Mouse (Mus musculus) hindbrain, embryonic 15.5 days (tissue): ENCODE data around the gene Hs2st1. TPM values are rescaled to one million over a fixed set of nuclear protein-coding genes. Genes with fewer than 3 reads are reported as not detected.

Source experiments
- ATAC-seq: fragments of 200-750 bp; cut with Nextera tagmentation; 2 replicates; pipeline ENCODE4 v1.8.0; 2017; ENCODE audit warnings: low read depth, moderate number of reproducible peaks, moderate TSS enrichment; ENCODE audit not compliant: low FRiP score
- H3K27ac ChIP-seq: fragments of 300-500 bp; sonication (generic); replicated peaks from 2 replicates; pipeline ENCODE4 v1.5.1; 2015; ENCODE audit warnings: mild to moderate bottlenecking, inconsistent platforms
- H3K27me3 ChIP-seq: fragments of 300-500 bp; sonication (generic); 2 replicates; pipeline ENCODE4 v1.6.1; 2015; ENCODE audit warnings: control low read depth, inconsistent platforms
- H3K36me3 ChIP-seq: fragments of 300-500 bp; sonication (generic); 2 replicates; pipeline ENCODE4 v1.6.1; 2015; ENCODE audit warnings: control low read depth, inconsistent platforms
- H3K4me1 ChIP-seq: fragments of 300-500 bp; sonication (generic); replicated peaks from 2 replicates; pipeline ENCODE4 v1.6.1; 2015; ENCODE audit warnings: control low read depth, inconsistent platforms
- H3K4me2 ChIP-seq: fragments of 300-500 bp; sonication (generic); 2 replicates; pipeline ENCODE4 v1.6.1; 2015; ENCODE audit warnings: moderate library complexity, mild to moderate bottlenecking, inconsistent platforms
- H3K4me3 ChIP-seq: fragments of 300-500 bp; sonication (generic); 2 replicates; pipeline ENCODE4 v1.5.1; 2015; ENCODE audit warnings: mild to moderate bottlenecking, inconsistent platforms
- H3K9ac ChIP-seq: fragments of 300-500 bp; sonication (generic); 2 replicates; pipeline ENCODE4 v1.6.1; 2015; ENCODE audit warnings: inconsistent platforms
- H3K9me3 ChIP-seq: fragments of 300-500 bp; sonication (generic); 2 replicates; pipeline ENCODE4 v1.6.1; 2016; ENCODE audit warnings: control low read depth, inconsistent platforms
- WGBS: fragments of 180-500 bp; shearing (Covaris S2); methylation state at CpG from one replicate; pipeline ENCODE4 v1.1.7; 2015; 5-methylcytosine and 5-hydroxymethylcytosine counted together
- polyA plus RNA-seq: library from polyadenylated mRNA; unstranded; fragments of >200 nt; fragmentation: Nextera tagmentation; extraction: Ambion mirVana; gene quantifications from 2 replicates; pipeline ENCODE4 v1.2.1, GENCODE M21; 2015

Gene Hs2st1
- polyA plus RNA-seq, 1 experiment from 2014 or later: 14.4 TPM

DNA sequence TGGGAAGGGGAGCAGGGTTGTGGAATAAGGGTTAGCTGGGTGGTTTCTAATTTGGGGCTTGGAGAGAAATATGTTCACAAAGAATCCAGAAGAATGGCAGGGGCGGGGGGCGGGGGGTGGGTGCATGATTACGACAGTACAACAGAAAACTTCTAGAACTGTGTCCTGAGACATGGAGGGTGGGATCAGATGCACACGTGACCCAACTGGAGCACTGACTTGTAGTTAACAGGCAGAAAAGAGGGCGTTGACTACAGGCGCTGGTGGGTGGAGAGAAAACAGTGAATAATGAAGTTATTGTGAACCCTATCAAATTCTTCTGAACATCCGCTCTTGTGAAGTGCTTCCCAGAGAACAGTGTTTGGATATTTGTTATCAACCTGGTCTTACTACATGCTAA is 6.1 kb downstream of the Hs2st1 start:
- H3K27ac ChIP-seq: no peak overlapping the region
- H3K9ac ChIP-seq: no peak overlapping the region
- ATAC-seq: no peak
- no peak overlapping the region for H3K4me2 ChIP-seq
- no peaks in the 10 kb centered on the region for H3K9me3 ChIP-seq
- no peak overlapping the region for H3K4me3 ChIP-seq
- WGBS: 85% methylated on average over 7 of the region's 7 CpGs
- peaks cover 23% of the 10 kb centered on the region for H3K4me1 ChIP-seq
- no peaks in the 10 kb centered on the region for H3K27me3 ChIP-seq
- H3K36me3 ChIP-seq: no peaks in the 10 kb centered on the region

DNA sequence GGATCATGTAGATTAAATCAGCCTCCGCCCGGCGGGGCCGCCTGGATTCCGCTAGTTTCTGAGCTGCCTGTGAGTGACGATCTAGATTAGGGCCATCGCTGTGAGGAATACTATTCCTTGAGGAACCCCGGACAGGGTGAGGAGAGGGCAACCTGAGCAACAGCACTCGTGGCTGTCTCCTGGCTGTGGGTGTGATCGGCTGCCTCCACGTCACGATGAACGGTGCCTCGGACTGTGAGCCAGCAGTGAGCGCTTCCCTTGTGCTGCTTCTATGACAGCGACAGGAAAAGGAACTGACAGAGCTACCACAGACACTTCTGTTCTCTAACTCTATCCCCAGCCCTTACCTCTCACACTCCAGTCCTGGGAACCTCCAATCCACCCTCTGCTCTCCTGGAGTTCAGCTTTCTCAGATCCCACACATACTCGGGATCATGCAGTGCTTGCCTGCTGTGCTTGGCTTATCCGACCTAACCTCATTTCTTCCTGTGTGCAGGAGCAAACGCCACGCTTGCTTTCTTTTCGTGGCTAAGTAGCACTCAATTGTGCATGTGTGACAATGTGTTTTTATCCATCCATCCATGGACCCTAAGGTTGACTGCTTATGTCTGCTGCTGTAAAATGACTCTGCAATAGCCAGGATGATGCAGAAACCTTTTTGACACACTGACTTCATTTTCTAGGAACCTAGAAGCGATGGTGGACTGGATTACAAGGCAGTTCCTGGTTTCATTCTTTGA is 8.3 kb downstream of the Hs2st1 start:
- ATAC-seq: no peak
- no peaks in the 10 kb centered on the region for H3K36me3 ChIP-seq
- no peak overlapping the region for H3K4me2 ChIP-seq
- no peak overlapping the region for H3K9ac ChIP-seq
- H3K27ac ChIP-seq: no peak overlapping the region
- 74% methylated on average over 22 of the region's 22 CpGs for WGBS
- H3K4me1 ChIP-seq: peaks cover 19% of the 10 kb centered on the region
- no peak overlapping the region for H3K4me3 ChIP-seq
- no peaks in the 10 kb centered on the region for H3K27me3 ChIP-seq
- H3K9me3 ChIP-seq: no peaks in the 10 kb centered on the region

DNA sequence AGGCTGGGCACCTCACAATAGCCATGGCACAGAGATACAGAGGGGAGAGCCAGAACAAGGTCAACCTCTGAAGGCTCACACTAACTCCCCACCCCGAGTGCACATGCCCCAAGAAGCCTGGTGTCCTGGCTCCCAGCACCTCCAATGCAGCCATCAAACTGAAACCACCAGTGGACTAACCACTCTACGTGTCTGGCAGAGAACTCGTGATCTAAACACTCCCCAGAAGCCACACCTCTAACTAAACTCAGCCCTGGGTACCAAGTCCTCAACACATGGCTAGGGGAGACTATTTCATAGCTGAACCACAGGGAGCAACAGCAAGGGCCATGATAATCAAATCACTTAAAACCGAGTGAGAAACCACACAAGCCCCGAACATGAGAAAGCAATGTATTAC is 11.7 kb downstream of the Hs2st1 start:
- H3K27ac ChIP-seq: no peak overlapping the region
- no peaks in the 10 kb centered on the region for H3K27me3 ChIP-seq
- no peaks in the 10 kb centered on the region for H3K36me3 ChIP-seq
- no peak for ATAC-seq
- no peak overlapping the region for H3K9ac ChIP-seq
- H3K9me3 ChIP-seq: no peaks in the 10 kb centered on the region
- no peak overlapping the region for H3K4me2 ChIP-seq
- peaks cover 35% of the 10 kb centered on the region for H3K4me1 ChIP-seq
- no peak overlapping the region for H3K4me3 ChIP-seq
- 44% methylated on average over 5 of the region's 5 CpGs for whole genome bisulfite sequencing

DNA sequence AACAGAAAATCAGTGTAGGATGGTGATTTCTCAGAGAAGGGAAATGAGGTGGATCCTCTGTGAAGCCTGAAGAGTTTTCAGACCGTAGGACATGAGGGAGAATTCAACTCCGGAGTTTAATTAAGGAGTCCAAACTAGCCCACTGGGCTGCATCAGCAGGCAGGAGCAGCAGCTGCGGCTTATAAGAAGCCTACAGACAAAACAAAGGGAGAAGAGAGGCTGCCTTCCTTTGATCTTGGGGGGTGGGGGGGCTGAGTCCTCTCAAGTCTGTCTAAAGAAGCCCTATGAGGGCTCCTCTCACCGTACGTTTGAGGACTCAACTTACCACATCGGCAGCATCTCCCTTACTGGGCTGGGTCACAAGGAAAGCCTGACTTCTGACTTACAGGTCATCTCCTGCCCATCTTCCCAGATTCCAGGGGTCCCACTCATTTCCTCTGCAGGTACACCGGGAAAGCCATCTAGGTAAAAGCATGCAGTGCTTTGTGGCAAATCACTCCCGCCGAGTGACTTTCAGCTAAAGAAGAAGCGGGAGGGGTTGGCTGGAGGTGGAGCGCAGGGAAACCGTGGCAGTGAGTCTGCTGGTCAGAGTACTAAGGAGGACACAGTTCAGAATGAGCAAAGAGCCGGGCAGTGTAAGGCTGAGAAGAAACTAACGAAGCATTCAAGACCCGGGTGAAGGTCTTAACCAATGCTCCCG is 13.2 kb downstream of the Hs2st1 start:
- no peak overlapping the region for H3K27ac ChIP-seq

DNA sequence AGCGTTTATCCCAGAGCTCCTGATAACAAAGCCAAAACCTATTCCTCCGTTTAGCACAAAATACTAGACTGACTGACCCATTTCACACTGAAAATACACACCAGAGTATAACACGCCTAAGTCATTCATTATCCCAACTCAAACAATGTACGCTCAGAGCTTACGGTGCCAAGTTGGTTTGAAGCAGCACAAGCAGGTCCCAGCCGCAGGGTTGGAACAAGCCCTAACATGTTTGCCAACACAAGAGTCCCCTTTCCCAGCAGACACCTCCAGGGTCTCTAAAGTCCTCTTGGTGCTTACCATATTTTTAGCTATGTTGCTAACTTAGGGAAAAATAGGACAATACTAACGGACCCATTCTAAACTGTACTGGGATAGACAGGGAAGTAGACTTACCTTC is 14.8 kb downstream of the Hs2st1 start:
- 73% methylated on average over 7 of the region's 7 CpGs for WGBS
- no peak for ATAC-seq
- Histone ChIP-seq H3K36me3 (no peaks in the 10 kb centered on the region), H3K4me2 (no peak overlapping the region), H3K27me3 (no peaks in the 10 kb centered on the region), H3K4me3 (no peak overlapping the region), H3K9me3 (no peaks in the 10 kb centered on the region), H3K27ac (no peak overlapping the region), H3K9ac (no peak overlapping the region), H3K4me1 (peaks cover 41% of the 10 kb centered on the region)

More for the DNA sequence above, 13.2 kb downstream of the Hs2st1 start:
- peaks cover 35% of the 10 kb centered on the region for H3K4me1 ChIP-seq
- ATAC-seq: peak; percentile 33; the same call in 1 of the 2 replicates
- peak overlapping the region; percentile 4; the same call in 1 of the 2 replicates for H3K4me3 ChIP-seq
- no peaks in the 10 kb centered on the region for H3K27me3 ChIP-seq
- H3K9me3 ChIP-seq: no peaks in the 10 kb centered on the region
- 5% methylated on average over 16 of the region's 16 CpGs for WGBS
- no peaks in the 10 kb centered on the region for H3K36me3 ChIP-seq
- H3K9ac ChIP-seq: no peak overlapping the region
- peak overlapping the region; percentile 45 for H3K4me2 ChIP-seq

DNA sequence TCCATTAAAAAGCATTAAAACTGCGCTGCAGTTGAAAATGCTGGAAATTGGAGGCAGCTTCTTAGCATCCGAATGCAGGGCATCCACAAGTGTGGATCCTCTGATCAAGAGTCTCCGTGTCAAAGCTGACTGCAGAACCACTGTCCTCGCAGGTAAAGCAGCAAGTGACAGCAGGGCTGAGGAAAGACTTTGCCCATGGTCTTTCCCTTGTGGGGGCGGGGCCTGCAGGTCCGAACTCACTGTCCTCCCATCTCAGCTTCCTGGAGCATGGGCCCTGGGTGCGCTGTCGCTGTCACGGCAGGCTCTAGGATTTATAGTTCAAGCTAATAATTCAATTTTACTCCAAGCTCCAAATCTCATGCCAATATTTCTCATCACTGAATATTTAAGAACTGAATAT is 15.5 kb downstream of the Hs2st1 start:
- H3K4me2 ChIP-seq: no peak overlapping the region
- H3K9me3 ChIP-seq: no peaks in the 10 kb centered on the region
- H3K4me1 ChIP-seq: peaks cover 40% of the 10 kb centered on the region
- H3K27me3 ChIP-seq: no peaks in the 10 kb centered on the region
- H3K9ac ChIP-seq: no peak overlapping the region
- WGBS: 59% methylated on average over 9 of the region's 9 CpGs
- no peak overlapping the region for H3K4me3 ChIP-seq
- ATAC-seq: no peak
- no peaks in the 10 kb centered on the region for H3K36me3 ChIP-seq
- H3K27ac ChIP-seq: no peak overlapping the region

DNA sequence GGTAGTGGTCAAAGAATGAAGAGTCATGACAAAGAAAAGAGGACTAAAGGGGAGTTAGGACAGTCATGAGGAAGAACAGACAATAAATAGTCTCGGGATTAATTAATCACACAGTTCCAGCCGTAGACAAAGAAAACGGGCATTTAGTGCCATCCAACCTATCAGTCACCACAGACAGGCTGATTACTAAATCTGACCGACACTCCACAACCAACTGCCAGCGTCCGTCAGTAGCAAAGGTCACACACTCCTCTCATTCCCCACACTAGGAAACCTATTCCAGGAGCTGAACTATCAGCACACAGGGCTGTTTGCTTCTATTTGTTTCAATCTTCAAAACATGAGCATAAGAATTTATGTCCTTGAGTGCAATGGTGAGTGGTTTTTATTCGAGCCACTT is 16.0 kb downstream of the Hs2st1 start:
- WGBS: 29% methylated on average over 7 of the region's 7 CpGs
- no peak overlapping the region for H3K9ac ChIP-seq
- no peaks in the 10 kb centered on the region for H3K9me3 ChIP-seq
- peaks cover 38% of the 10 kb centered on the region for H3K4me1 ChIP-seq
- H3K27me3 ChIP-seq: no peaks in the 10 kb centered on the region
- no peak overlapping the region for H3K27ac ChIP-seq
- H3K4me2 ChIP-seq: no peak overlapping the region
- no peaks in the 10 kb centered on the region for H3K36me3 ChIP-seq
- ATAC-seq: no peak
- no peak overlapping the region for H3K4me3 ChIP-seq

DNA sequence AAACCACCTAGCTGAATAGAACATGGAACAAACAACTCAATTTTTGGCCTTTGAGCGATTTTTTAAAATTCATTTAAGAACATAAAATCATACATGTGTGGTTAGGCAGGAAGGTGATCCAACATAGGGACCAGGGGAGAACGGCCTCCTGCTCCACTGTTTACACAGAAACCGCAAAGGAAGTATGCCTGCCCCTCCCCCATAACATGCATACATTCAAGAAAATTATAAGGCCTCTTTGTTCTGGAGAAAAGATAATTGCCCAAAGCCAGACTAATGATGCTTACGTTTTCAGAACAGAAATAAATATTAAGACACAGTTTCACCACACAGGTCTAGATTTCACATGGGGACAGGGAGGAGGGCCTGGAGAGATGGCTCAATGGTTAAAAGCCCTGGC is 18.6 kb downstream of the Hs2st1 start:
- ATAC-seq: no peak
- Histone ChIP-seq H3K4me1 (peaks cover 21% of the 10 kb centered on the region), H3K4me3 (no peak overlapping the region), H3K4me2 (no peak overlapping the region), H3K27me3 (no peaks in the 10 kb centered on the region), H3K9ac (no peak overlapping the region), H3K9me3 (no peaks in the 10 kb centered on the region), H3K27ac (no peak overlapping the region), H3K36me3 (no peaks in the 10 kb centered on the region)
- WGBS: 70% methylated on average over 4 of the region's 4 CpGs

DNA sequence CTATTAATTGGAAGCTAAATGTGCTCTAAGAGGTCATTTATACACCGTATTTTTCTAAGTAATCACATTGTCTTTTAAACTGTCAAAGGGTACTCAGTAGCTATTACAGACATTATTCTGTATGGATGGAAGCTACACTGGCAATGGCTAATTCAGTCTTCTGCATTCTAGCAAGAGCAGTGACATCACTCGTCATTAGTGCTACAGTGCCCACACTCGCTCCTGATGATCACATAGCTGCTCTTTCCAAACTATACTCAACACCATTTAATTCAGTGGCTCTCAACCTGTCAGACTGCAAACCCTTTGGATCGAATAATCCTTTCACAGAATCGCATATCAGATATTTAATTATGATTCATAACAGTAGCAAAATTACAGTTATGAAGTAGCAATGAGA is 19.3 kb downstream of the Hs2st1 start:
- Histone ChIP-seq H3K9ac (no peak overlapping the region), H3K36me3 (no peaks in the 10 kb centered on the region), H3K4me2 (no peak overlapping the region), H3K4me1 (peaks cover 22% of the 10 kb centered on the region), H3K27ac (no peak overlapping the region), H3K4me3 (no peak overlapping the region), H3K27me3 (no peaks in the 10 kb centered on the region), H3K9me3 (no peaks in the 10 kb centered on the region)
- WGBS: 80% methylated on average over 5 of the region's 5 CpGs
- ATAC-seq: no peak

DNA sequence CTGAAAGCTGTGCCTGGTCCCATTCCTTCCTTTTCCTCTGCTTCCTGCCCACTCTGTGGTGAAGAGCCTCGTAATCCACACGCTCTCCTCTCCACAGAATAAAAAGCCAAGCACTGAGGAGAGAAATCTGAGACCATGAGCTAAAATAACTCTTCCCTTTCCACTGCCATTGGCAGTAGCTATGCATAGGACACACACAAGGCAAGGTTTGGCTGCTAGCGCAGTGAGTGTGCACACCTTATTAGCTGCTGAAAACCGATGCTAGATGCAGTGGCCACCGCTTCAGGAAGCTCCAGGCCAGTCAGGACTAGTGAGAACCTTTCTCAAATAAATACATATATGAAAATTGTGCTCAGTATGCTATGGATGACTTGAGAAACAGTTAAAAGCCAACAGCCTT is 19.9 kb downstream of the Hs2st1 start:
- no peak overlapping the region for H3K4me3 ChIP-seq
- WGBS: 93% methylated on average over 5 of the region's 5 CpGs
- H3K36me3 ChIP-seq: no peaks in the 10 kb centered on the region
- no peak overlapping the region for H3K4me2 ChIP-seq
- peaks cover 28% of the 10 kb centered on the region for H3K4me1 ChIP-seq
- no peaks in the 10 kb centered on the region for H3K9me3 ChIP-seq
- H3K27ac ChIP-seq: no peak overlapping the region
- ATAC-seq: no peak
- no peaks in the 10 kb centered on the region for H3K27me3 ChIP-seq
- H3K9ac ChIP-seq: no peak overlapping the region

DNA sequence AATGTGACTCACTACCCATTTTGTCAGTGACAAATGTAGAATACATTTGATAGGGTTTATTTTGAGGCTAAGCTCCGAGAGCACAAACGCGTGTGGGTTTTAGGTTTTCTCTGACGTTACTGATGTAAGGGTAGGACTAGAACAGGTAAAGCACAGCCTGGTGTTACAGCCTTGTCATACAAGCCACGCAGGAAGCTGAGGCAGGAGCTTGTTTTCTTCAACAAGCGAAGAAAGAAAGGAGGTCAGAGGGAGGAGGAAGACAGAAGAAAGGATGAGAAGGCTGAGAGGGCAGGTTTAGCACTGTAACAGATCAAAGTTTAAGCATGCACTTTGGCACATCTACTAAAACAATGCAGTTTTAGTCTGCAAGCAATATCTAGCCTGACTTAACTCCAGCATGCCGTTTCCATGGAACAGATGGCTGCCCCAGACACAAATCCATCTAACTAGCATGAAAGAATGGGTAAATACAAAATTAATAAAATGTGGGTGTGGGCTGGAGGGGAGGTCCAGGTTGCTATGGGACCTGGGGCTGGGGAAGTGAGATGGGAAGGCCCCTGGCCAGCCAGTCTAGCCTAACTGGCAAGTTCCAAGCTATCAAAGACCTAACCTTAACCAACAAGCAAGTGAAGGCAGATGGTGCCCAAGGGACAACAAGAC is 21.7 kb downstream of the Hs2st1 start:
- Histone ChIP-seq H3K4me1 (peaks cover 20% of the 10 kb centered on the region), H3K27me3 (no peaks in the 10 kb centered on the region), H3K9me3 (no peaks in the 10 kb centered on the region), H3K4me3 (no peak overlapping the region), H3K4me2 (no peak overlapping the region), H3K27ac (no peak overlapping the region), H3K36me3 (no peaks in the 10 kb centered on the region), H3K9ac (no peak overlapping the region)
- no peak for ATAC-seq
- WGBS: 85% methylated on average over 7 of the region's 7 CpGs

DNA sequence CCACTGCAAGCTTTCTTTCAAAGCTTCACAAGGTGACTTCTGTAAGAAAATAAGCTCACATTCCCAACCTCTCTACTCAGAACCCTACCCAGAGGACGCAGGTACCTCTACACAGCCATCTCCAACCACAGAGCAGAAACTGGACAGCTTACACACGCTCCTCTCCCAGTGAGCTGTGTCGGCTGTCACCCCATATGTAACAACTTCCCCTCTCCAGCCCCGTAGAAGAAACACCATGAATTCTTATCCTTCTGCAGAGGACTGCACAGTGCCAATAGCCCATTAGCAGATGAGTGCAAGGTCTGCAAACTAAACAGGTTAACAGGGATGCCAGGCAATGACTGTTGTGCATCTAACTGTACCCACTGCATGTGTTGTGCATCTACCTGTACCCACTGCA is 23.5 kb downstream of the Hs2st1 start:
- H3K27ac ChIP-seq: 0 out of 2 replicates have a peak overlapping the region, but pooled peaks have one; percentile 18
- no peak overlapping the region for H3K4me3 ChIP-seq
- H3K9me3 ChIP-seq: no peaks in the 10 kb centered on the region
- ATAC-seq: no peak
- no peaks in the 10 kb centered on the region for H3K27me3 ChIP-seq
- H3K9ac ChIP-seq: no peak overlapping the region
- 46% methylated on average over 4 of the region's 4 CpGs for WGBS
- no peak overlapping the region for H3K4me2 ChIP-seq
- no peaks in the 10 kb centered on the region for H3K36me3 ChIP-seq
- H3K4me1 ChIP-seq: peaks cover 28% of the 10 kb centered on the region
